11 mouse cellular contexts compared by ENCODE assay signal in the genomic region with DNA sequence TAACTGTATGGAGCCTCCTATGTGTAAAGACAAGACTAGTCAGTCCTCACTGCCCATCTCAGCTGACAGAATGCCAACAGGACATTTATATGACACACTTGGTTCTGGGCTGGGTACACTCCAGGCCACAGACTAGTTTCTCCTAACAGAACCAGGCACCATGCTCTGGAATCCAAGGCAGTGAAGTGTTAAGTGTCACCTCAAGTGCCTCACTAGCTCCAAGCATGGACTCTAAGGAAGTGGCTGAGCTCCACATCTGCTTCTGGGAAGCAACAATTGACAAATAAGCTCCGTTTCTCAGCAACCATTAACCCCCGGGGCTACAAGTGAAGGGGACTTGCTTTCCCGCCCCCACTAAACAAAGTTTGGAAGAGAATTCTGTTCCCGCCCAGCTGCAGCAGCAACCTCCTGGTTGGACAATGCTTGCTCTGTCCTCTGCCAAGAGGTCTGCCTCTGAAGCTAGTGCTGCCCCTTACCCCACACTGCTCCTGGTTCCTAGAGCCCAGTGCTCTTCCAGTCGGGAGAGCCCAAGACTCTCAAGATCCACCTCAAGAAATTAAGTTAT. TPM values are rescaled to one million over a fixed set of nuclear protein-coding genes. Genes with fewer than 3 reads are reported as not detected.
DNase-seq lines count a peak whose midpoint lies in the region; TF ChIP-seq lines count a peak whose summit lies in the region.
"Had no signal": no experiment of that assay in that cellular context is flagged by ENCODE, and none has a peak within 500 bp of the region (broad histone marks: within the 10 kb centered on the region; RNA-seq: fewer than 3 reads in every experiment).

No protein-coding gene starts in this region.

- peak overlapping the region; percentile 96 for H3K4me2 ChIP-seq in myocyte (ENCODE audit: low read depth)

- peaks cover 35% of the 10 kb centered on the region for H3K36me3 ChIP-seq in myocyte (ENCODE audit: control insufficient read depth, insufficient read depth)

- H3K79me2 ChIP-seq in myocyte (ENCODE audit: control insufficient read depth, insufficient read depth), result peaks cover 12% of the 10 kb centered on the region

- H3ac ChIP-seq in myocyte (ENCODE audit: control insufficient read depth, insufficient read length), result no peak overlapping the region

- TF ChIP-seq POLR2A in myocyte (IDR thresholded peaks at IDR 0.05; ENCODE audit: insufficient read length, low read depth), result no peak

- H3K4me3 ChIP-seq in myocyte, result no peak overlapping the region

- peak; percentile 26 for DNase-seq in kidney, postnatal 10 days
- no peak for DNase-seq in kidney, adult 9 months
- DNase-seq in embryo, embryonic 10.5 days (ENCODE audit: low spot score), result peak; percentile 62
- peak; percentile 37 to 50 for DNase-seq in gastrocnemius, adult 8-10 months (ENCODE audit: low spot score in 2 of 2)
- DNase-seq in adrenal gland, postnatal 4 days (ENCODE audit: low spot score in 2 of 2), result no peak
- DNase-seq in layer of hippocampus, adult 8-10 months (ENCODE audit: low spot score in 2 of 2), result no peak
- DNase-seq: cerebellum, adult 11 months; liver, postnatal 0 days; right cerebral cortex, postnatal 14 days had no signal

- no peaks in the 10 kb centered on the region for H3K27me3 ChIP-seq in myocyte (ENCODE audit: control insufficient read depth, insufficient read depth, insufficient read length)
- H3K27me3 ChIP-seq: Patski had no signal

TF ChIP-seq in myocyte, 11 proteins besides CTCF, POLR2A, EP300 and RAD21:
- TF ChIP-seq CEBPB (IDR thresholded peaks at IDR 0.05; ENCODE audit: insufficient read depth, poor library complexity, severe bottlenecking) (no peak), POLR2AphosphoS2 (IDR thresholded peaks at IDR 0.05; ENCODE audit: insufficient read length, low read depth) (peak; percentile 53)
TF ChIP-seq in myocyte: peak in this region for 1.

RNA-seq across cellular contexts. Expression of a gene that starts 2.1 kb away (rescaled TPM):
- total RNA-seq in gastrocnemius, adult 8-10 months (2022), result 10 to 100 TPM; 17.3 to 37.7 (median 32.0) TPM
- polyA plus RNA-seq in myocyte (2012; fragmentation: generic; extraction: Trizol), result 128 TPM
- 10 to 100 TPM; 60.9 to 63.6 TPM for total RNA-seq in adrenal gland, postnatal 4 days (2021)
- 10 to 100 TPM; 22.4 to 26.9 (median 24.8) TPM for total RNA-seq in layer of hippocampus, adult 8-10 months (2022)

RNA-seq across cellular contexts. Expression of a gene that starts 24.5 kb away (rescaled TPM):
- total RNA-seq in gastrocnemius, adult 8-10 months (2022), result 100 to 1,000 TPM; 227 to 269 (median 241) TPM
- polyA plus RNA-seq in myocyte (2012; fragmentation: generic; extraction: Trizol), result 266 TPM
- 100 to 1,000 TPM; 352 to 356 TPM for total RNA-seq in adrenal gland, postnatal 4 days (2021)
- 100 to 1,000 TPM; 175 to 212 (median 192) TPM for total RNA-seq in layer of hippocampus, adult 8-10 months (2022)

RNA-seq across cellular contexts. Expression of a gene that starts 38.0 kb away (rescaled TPM):
- 1 to 10 TPM; 6.8 to 8.7 (median 7.3) TPM for total RNA-seq in gastrocnemius, adult 8-10 months (2022)
- 51.0 TPM for polyA plus RNA-seq in myocyte (2012; fragmentation: generic; extraction: Trizol)
- total RNA-seq in adrenal gland, postnatal 4 days (2021), result 10 to 100 TPM; 32.5 to 35.9 TPM
- 100 to 1,000 TPM; 144 to 152 (median 146) TPM for total RNA-seq in layer of hippocampus, adult 8-10 months (2022)

RNA-seq across cellular contexts. Expression of a gene that starts 46.1 kb away (rescaled TPM):
- total RNA-seq in gastrocnemius, adult 8-10 months (2022), result 10 to 100 TPM; 14.2 to 49.0 (median 27.1) TPM
- polyA plus RNA-seq in myocyte (2012; fragmentation: generic; extraction: Trizol), result 182 TPM
- total RNA-seq in adrenal gland, postnatal 4 days (2021), result 10 to 100 TPM; 33.9 to 34.4 TPM
- 10 to 100 TPM; 11.2 to 13.6 (median 12.7) TPM for total RNA-seq in layer of hippocampus, adult 8-10 months (2022)

RNA-seq across cellular contexts. Expression of a gene that starts 52.3 kb away (rescaled TPM):
- under 1 TPM in 2 of 4 experiments, not detected in 2; 0.10 to 0.21 TPM for total RNA-seq in gastrocnemius, adult 8-10 months (2022)
- 0.43 TPM for polyA plus RNA-seq in myocyte (2012; fragmentation: generic; extraction: Trizol)
- 1 to 10 TPM in 1 of 2 experiments, under 1 TPM in 1; 0.78 to 3.8 TPM for total RNA-seq in adrenal gland, postnatal 4 days (2021)
- under 1 TPM in 2 of 4 experiments, not detected in 2; 0.20 to 0.39 TPM for total RNA-seq in layer of hippocampus, adult 8-10 months (2022)

Comparison
In these comparisons a context has a peak if more than half of its experiments do, and no peak if none do; other contexts are left out.
1. DNase-seq: peak in kidney, postnatal 10 days (single experiment), embryo, embryonic 10.5 days (single experiment) and gastrocnemius, adult 8-10 months (2 of 2); none in kidney, adult 9 months (single experiment), adrenal gland, postnatal 4 days (0 of 2) and layer of hippocampus, adult 8-10 months (0 of 2).